Mouse (Mus musculus): ENCODE data around the gene Zc2hc1c.

DNA sequence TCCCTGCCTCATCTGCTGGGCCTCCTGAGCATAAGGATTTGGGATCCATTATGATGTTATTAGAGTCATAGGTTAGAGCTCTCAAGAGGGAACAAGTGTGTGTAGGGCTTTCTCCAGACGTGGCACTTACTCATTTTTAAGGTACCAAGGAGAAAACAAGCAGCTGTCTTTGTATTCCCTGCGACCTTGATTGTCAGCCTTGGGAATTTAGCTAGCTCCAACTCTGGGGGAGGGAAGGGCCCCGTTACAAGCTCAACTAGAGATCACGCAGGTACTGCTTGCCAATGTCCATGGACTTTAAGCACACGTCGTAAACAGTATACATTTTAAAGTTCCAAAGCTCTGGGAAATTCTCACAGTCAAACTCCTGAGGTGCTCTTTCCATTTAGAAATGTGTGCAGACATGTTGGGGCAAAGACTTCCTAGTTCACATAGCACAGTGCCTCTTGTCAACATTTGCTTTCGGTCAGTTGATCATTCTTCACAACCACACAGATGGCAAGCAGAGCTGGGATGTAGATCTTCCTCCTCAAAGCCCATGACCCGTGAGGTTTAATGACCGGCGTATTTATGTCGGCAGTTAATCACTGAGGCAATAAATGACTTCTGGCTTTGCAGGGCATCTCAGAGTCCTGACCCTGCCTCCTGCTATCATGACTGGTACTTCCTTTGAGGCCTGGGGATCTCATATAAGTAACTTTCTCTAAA, 9.9 kb downstream of the Zc2hc1c start:
- TF ChIP-seq POLR2A (IDR thresholded peaks at IDR 0.05; ENCODE audit: low read depth, low read length) (no peak), CHD2 (IDR thresholded peaks at IDR 0.05; ENCODE audit: low read length) (no peak)
